Mouse (Mus musculus) limb, embryonic 15.5 days (tissue): Measurements from ENCODE around the gene Hist2h2be. TPM values are rescaled to one million over a fixed set of nuclear protein-coding genes. Genes with fewer than 3 reads are reported as not detected.
"Not testable (repeated sequence)": the region's sequence is repeated elsewhere in the genome, so short reads cannot be mapped to it uniquely, and the experiment has no call there.

ENCODE experiments used
- ATAC-seq: fragments of 200-750 bp; cut with Nextera tagmentation; 2 replicates; pipeline ENCODE4 v1.8.0; 2017; ENCODE audit warnings: low read depth, moderate TSS enrichment; ENCODE audit not compliant: insufficient number of reproducible peaks, low FRiP score, low TSS enrichment
- H3K27ac ChIP-seq: fragments of 300-500 bp; sonication (generic); 2 replicates; pipeline ENCODE4 v1.5.1; 2015; ENCODE audit warnings: moderate library complexity, mild to moderate bottlenecking, inconsistent platforms
- H3K27me3 ChIP-seq: fragments of 300-500 bp; sonication (generic); 2 replicates; pipeline ENCODE4 v1.6.1; 2015; ENCODE audit warnings: inconsistent platforms
- H3K36me3 ChIP-seq: fragments of 300-500 bp; sonication (generic); 2 replicates; pipeline ENCODE4 v1.6.1; 2015; ENCODE audit warnings: inconsistent platforms
- H3K4me1 ChIP-seq: fragments of 300-500 bp; sonication (generic); 2 replicates; pipeline ENCODE4 v1.6.1; 2015; ENCODE audit warnings: inconsistent platforms
- H3K4me2 ChIP-seq: fragments of 300-500 bp; sonication (generic); 2 replicates; pipeline ENCODE4 v1.6.1; 2015; ENCODE audit warnings: mild to moderate bottlenecking, inconsistent platforms
- H3K4me3 ChIP-seq: fragments of 300-500 bp; sonication (generic); 2 replicates; pipeline ENCODE4 v1.5.1; 2015; ENCODE audit warnings: mild to moderate bottlenecking, inconsistent platforms
- H3K9ac ChIP-seq: fragments of 300-500 bp; sonication (generic); 2 replicates; pipeline ENCODE4 v1.6.1; 2015; ENCODE audit warnings: inconsistent platforms
- H3K9me3 ChIP-seq: fragments of 300-500 bp; sonication (generic); 2 replicates; pipeline ENCODE4 v1.6.1; 2016; ENCODE audit warnings: inconsistent platforms
- WGBS: fragments of 180-500 bp; shearing (Covaris S2); methylation state at CpG from one replicate; pipeline ENCODE4 v1.1.7; 2015; 5-methylcytosine and 5-hydroxymethylcytosine counted together
- polyA plus RNA-seq: library from polyadenylated mRNA; unstranded; fragments of >200 nt; fragmentation: Nextera tagmentation; extraction: Ambion mirVana; gene quantifications from 2 replicates; pipeline ENCODE4 v1.2.1, GENCODE M21; 2015

The Hist2h2be gene
- polyA plus RNA-seq, 1 experiment from 2014 or later, result 5.3 TPM

GRCm38 (mm10) chr3:96245003-96245886, 24.3 kb downstream of the Hist2h2be start, which contains the start of gene Hist2h2aa1:
Gene Hist2h2aa1 (plus strand): TSS chr3:96245497.
- peak within 1 kb of the TSS; percentile 98 for H3K27ac ChIP-seq
- not testable (repeated sequence) for H3K9me3 ChIP-seq, H3K27me3 ChIP-seq, H3K36me3 ChIP-seq
- peaks cover 22% of the 10 kb centered on the region for H3K4me1 ChIP-seq
- peak within 1 kb of the TSS; percentile 50 for H3K4me3 ChIP-seq
- WGBS, result under 1% methylated on average over 34 of the region's 88 CpGs
- ATAC-seq, result peak; percentile 90
- peak within 1 kb of the TSS; percentile 74 for H3K9ac ChIP-seq
- peak within 1 kb of the TSS; percentile 47 for H3K4me2 ChIP-seq

GRCm38 (mm10) chr3:96246018-96246417, 25.1 kb downstream of the Hist2h2be start:
- H3K27ac ChIP-seq, result peak overlapping the region; percentile 75
- not testable (repeated sequence) for H3K9ac ChIP-seq, H3K27me3 ChIP-seq, H3K9me3 ChIP-seq, ATAC-seq, H3K36me3 ChIP-seq
- H3K4me3 ChIP-seq, result peak overlapping the region; percentile 34
- peaks cover 19% of the 10 kb centered on the region for H3K4me1 ChIP-seq
- under 1% methylated on average over 10 of the region's 21 CpGs for WGBS
- 0 out of 2 replicates have a peak overlapping the region, but pooled peaks have one; percentile 31 for H3K4me2 ChIP-seq

GRCm38 (mm10) chr3:96246427-96246856, 25.5 kb downstream of the Hist2h2be start, which contains the start of gene Hist2h3c1:
Gene Hist2h3c1 (plus strand): TSS chr3:96246685.
- H3K36me3 ChIP-seq, H3K9me3 ChIP-seq: not testable (repeated sequence)
- H3K27ac ChIP-seq, result peak within 1 kb of the TSS; percentile 75

GRCm38 (mm10) chr3:96247356-96248140, 26.6 kb downstream of the Hist2h2be start:
- H3K27ac ChIP-seq, result peak overlapping the region; percentile 22; the same call in 1 of the 2 replicates
- H3K36me3 ChIP-seq, result no peaks in the 10 kb centered on the region
- peak overlapping the region; percentile 37 for H3K4me2 ChIP-seq
- peaks cover 19% of the 10 kb centered on the region for H3K4me1 ChIP-seq
- H3K9me3 ChIP-seq, result no peaks in the 10 kb centered on the region
- no peaks in the 10 kb centered on the region for H3K27me3 ChIP-seq
- ATAC-seq, result no peak
- peak overlapping the region; percentile 29; the same call in 1 of the 2 replicates for H3K9ac ChIP-seq
- 4% methylated on average over 11 of the region's 11 CpGs for WGBS
- peak overlapping the region; percentile 38 for H3K4me3 ChIP-seq

More at GRCm38 (mm10) chr3:96246427-96246856, 25.5 kb downstream of the Hist2h2be start, which contains the start of gene Hist2h3c1:
- peaks cover 19% of the 10 kb centered on the region for H3K4me1 ChIP-seq
- H3K9ac ChIP-seq, result peak within 1 kb of the TSS; percentile 29; the same call in 1 of the 2 replicates
- peak within 1 kb of the TSS; percentile 38 for H3K4me3 ChIP-seq
- WGBS, result 0% methylated on average over 3 of the region's 47 CpGs
- H3K4me2 ChIP-seq, result peak within 1 kb of the TSS; percentile 37
- ATAC-seq, result peak; percentile 91
- H3K27me3 ChIP-seq, result not testable (repeated sequence)

GRCm38 (mm10) chr3:96248141-96249033, 27.5 kb downstream of the Hist2h2be start:
- Histone ChIP-seq H3K36me3 (no peaks in the 10 kb centered on the region), H3K9ac (no peak overlapping the region), H3K4me2 (peak overlapping the region; percentile 37), H3K4me3 (peak overlapping the region; percentile 38), H3K4me1 (peaks cover 19% of the 10 kb centered on the region), H3K9me3 (no peaks in the 10 kb centered on the region), H3K27me3 (no peaks in the 10 kb centered on the region), H3K27ac (no peak overlapping the region)
- ATAC-seq, result no peak
- 33% methylated on average over 6 of the region's 6 CpGs for WGBS

GRCm38 (mm10) chr3:96249034-96249345, 28.1 kb downstream of the Hist2h2be start:
- 58% methylated on average over 4 of the region's 4 CpGs for WGBS
- no peak overlapping the region for H3K4me3 ChIP-seq
- ATAC-seq, result no peak
- H3K9me3 ChIP-seq, result no peaks in the 10 kb centered on the region
- H3K4me1 ChIP-seq, result peaks cover 16% of the 10 kb centered on the region
- H3K27ac ChIP-seq, result no peak overlapping the region
- no peak overlapping the region for H3K4me2 ChIP-seq
- H3K36me3 ChIP-seq, result no peaks in the 10 kb centered on the region
- H3K27me3 ChIP-seq, result no peaks in the 10 kb centered on the region
- H3K9ac ChIP-seq, result no peak overlapping the region

GRCm38 (mm10) chr3:96250890-96251289, 30.0 kb downstream of the Hist2h2be start:
- peaks cover 12% of the 10 kb centered on the region for H3K4me1 ChIP-seq
- H3K4me3 ChIP-seq, result no peak overlapping the region
- no peak overlapping the region for H3K9ac ChIP-seq
- ATAC-seq, result no peak
- no peaks in the 10 kb centered on the region for H3K27me3 ChIP-seq
- no peak overlapping the region for H3K4me2 ChIP-seq
- H3K36me3 ChIP-seq, result no peaks in the 10 kb centered on the region
- no peak overlapping the region for H3K27ac ChIP-seq
- 20% methylated on average over 3 of the region's 3 CpGs for WGBS
- no peaks in the 10 kb centered on the region for H3K9me3 ChIP-seq

GRCm38 (mm10) chr3:96251787-96252186, 30.9 kb downstream of the Hist2h2be start:
- no peak overlapping the region for H3K9ac ChIP-seq
- H3K4me3 ChIP-seq, result no peak overlapping the region
- peaks cover 13% of the 10 kb centered on the region for H3K4me1 ChIP-seq
- no peaks in the 10 kb centered on the region for H3K27me3 ChIP-seq
- H3K9me3 ChIP-seq, result no peaks in the 10 kb centered on the region
- no peaks in the 10 kb centered on the region for H3K36me3 ChIP-seq
- H3K4me2 ChIP-seq, result no peak overlapping the region
- no peak for ATAC-seq
- H3K27ac ChIP-seq, result no peak overlapping the region
- 69% methylated on average over 3 of the region's 3 CpGs for WGBS

- 27% methylated on average over 10 of the region's 10 CpGs for WGBS
- Histone ChIP-seq H3K4me2 (no peak overlapping the region), H3K4me1 (peaks cover 4% of the 10 kb centered on the region; the same call in 1 of the 2 replicates), H3K27me3 (no peaks in the 10 kb centered on the region), H3K9me3 (no peaks in the 10 kb centered on the region), H3K27ac (no peak overlapping the region), H3K36me3 (no peaks in the 10 kb centered on the region), H3K4me3 (no peak overlapping the region), H3K9ac (no peak overlapping the region)
- ATAC-seq, result no peak
Measured at GRCm38 (mm10) chr3:96254683-96255355, 33.9 kb downstream of the Hist2h2be start.

- H3K4me1 ChIP-seq, result peaks cover 4% of the 10 kb centered on the region; the same call in 1 of the 2 replicates
- no peak overlapping the region for H3K4me2 ChIP-seq
- H3K27ac ChIP-seq, result no peak overlapping the region
- H3K9me3 ChIP-seq, result no peaks in the 10 kb centered on the region
- H3K27me3 ChIP-seq, result no peaks in the 10 kb centered on the region
- no peak overlapping the region for H3K4me3 ChIP-seq
- WGBS, result 60% methylated on average over 5 of the region's 5 CpGs
- no peak overlapping the region for H3K9ac ChIP-seq
- ATAC-seq, result no peak
- no peaks in the 10 kb centered on the region for H3K36me3 ChIP-seq
Measured at GRCm38 (mm10) chr3:96255926-96256593, 35.1 kb downstream of the Hist2h2be start.
